Mouse (Mus musculus) frontal cortex, postnatal 14 days (tissue): ENCODE measurements around the gene Tlr2.

Experiments used
- DNase-seq, 2 experiments: peaks; one replicate each; pipeline ENCODE4 v3.0.0; 2022; ENCODE audit warnings: low spot score in 2 of 2

Gene Tlr2

DNA sequence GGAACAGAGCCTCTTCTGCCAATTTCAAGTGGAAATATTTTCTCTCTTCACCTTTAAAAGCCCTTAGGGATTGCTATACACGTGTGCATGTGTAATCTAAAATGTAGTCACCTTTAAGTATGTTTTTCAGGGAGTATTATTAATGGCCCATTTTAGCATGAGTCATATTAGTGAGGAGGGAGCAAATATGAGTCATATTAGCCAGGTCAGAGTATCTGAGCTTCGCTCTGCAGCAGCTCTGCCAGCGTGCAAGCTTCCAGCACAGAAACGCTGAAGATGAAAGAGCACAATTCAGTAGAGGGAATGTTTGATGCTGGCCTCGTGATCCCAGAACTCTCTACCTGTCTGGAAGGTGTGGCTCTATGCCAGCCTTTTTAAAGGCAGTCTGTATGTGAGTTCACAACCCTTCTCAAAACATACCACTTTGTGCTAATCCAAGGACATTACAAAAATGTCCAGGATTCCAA lies 13.4 kb downstream of the Tlr2 start:
- no peak for DNase-seq

DNA sequence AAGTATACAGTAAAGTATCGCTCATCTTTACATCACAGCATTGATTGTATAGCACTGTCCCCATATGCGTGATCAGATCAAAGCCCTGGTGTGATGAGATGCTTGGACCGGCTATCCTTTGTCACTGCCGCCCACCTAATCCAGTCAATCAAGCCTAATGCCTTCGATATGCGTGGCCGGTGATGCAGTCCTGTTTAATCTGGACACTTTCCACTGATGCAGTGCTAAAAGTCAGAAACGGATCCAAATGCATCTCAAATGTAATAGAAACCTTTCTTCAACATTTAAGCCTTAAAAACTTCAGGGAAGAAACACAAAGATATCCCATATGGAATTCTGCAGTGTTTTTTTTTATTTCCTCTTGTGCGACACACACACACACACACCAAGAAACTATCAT lies 13.9 kb downstream of the Tlr2 start:
- no peak for DNase-seq

DNA sequence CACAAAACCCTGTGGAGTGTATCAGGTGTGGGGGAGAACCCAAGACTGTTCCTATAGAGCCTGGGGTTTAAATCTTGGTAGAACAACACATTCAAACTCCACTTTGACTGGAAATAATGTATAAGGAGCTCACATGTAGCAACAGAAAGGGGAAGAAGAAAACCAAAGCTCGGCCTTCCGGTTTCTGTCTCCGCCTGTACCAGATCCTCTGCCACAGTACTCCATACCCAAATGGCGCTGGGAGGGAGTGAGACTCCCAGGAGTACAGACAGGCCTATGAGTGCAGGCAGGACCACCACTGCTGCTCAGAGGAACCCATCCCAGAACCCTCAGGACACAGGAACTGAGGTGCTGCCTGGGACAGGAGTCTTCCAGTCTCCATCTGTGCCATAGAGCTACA lies 17.8 kb downstream of the Tlr2 start:
- DNase-seq, result no peak

DNA sequence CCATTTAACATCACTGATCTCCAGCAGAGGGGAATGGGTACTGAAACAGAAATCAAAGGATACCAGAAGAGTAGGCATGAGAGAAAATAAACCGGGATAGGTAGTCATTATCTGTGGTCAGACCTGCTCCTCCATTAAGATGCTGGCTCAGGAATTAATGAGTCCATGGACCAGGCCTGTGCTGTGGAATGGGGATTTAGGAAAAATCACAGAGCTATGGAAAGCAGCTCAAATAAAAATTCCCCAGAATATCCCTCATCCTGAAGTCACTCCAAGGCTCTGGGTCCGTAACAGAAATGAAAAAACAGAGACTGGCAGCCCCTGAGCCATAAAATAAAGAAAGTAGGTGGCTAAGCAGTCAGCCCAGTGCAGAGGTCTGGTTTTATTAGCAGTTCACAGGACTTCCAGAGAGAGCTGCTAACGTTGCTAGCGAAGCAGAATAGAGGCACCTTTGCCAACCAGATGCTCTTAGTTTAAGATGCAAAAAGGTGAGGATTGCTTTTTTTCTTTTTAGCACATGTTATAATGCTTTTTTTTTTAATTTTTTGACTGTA lies 25.1 kb downstream of the Tlr2 start:
- no peak for DNase-seq

DNA sequence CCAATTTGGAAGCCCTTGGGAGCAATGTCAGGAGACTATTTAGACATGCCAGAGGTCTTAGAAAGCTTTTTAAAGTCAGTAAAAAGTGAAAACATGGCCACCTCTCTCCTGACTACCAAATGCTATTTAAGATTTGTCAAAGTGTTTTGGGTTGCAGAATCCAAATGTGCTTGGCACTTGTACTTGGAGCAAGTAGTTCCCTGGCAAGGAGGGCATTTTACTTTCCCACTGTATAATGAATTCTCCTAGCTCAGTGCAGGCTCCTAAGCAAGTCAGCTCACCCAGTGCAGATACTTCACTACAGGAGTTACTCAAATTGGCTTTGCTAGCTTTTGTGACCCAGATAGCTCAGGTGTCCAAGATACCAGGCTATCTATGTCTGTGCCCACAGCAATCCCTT lies 28.7 kb downstream of the Tlr2 start:
- no peak for DNase-seq

DNA sequence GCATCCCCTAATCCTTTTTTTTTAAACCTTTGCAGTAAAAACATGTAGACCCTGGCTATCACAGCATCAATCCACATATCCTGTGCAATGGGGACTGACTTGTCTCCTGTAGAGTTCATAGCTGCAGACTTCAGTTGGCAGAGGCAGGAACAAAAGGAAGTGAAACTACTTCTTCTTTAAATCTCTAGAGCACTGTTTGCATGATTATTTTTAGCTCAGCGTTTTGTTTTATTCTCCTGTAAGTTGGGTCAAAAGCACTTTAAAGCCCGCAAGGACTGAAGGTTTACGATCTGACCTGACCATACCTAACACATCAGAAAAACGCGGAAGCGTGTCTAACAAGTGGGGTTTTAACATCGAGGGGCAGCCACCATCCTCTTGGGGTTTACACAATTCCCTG lies 29.6 kb downstream of the Tlr2 start:
- no peak for DNase-seq

DNA sequence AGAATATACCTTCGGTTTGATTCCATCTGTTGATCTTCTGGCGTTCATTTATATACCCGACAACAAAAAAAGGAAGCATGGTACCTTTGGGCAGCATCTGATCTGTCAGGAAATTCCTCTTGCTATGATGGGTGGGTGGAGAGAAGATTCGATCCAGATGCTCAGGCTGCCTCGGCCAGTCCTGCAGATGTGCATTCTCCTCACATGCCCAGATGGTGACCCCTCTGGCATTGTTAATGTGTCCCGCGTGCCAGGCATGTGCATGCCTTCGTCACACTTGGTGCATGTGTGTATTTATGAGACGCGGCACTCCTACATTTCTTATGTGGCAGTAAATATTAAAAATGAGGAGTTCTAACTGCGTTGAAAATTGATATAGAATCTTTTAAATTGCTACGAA lies 33.1 kb downstream of the Tlr2 start:
- no peak for DNase-seq

DNA sequence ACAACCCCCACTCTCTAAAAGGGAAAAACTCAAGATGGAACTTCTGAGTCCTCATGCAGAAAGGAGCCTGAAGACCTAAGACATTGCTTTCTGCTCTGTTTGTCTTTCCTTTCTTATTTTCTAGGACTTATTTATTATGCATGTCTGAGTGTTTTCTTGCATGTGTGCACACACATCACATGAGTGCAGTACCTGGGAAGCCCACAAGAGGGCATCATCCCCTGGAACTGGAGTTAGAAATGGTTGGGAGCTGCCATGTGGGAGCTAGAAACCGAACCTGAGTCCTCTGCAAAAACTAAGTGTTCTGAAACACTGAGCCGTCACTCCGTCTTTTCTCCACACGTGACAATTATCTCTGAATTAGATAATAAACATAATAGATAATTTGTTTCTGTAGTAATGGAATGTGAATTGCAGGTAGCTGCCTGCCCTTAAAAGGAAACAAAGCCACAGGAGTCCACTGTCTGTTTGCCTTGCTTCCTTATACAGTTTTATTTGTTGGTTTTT lies 39.9 kb downstream of the Tlr2 start:
- no peak for DNase-seq

DNA sequence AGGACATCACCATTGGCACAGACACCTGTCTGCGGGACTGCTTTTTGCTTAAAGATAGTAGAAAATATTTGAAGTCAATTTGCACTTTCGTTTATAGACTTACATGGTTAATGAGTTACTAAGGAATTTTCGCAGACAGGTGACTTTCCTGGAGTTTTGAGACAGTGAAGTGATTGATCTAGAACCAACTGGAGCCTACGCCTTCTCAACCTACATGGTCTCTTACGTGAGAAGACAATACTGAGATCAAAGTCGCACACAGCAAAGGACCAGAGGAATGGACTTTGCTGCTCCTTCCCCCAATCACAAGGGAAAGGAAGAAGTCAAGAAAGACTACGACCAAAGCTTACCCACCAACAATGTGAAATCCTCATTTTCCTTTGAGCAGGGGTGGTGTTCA lies 42.1 kb downstream of the Tlr2 start:
- DNase-seq, result no peak

DNA sequence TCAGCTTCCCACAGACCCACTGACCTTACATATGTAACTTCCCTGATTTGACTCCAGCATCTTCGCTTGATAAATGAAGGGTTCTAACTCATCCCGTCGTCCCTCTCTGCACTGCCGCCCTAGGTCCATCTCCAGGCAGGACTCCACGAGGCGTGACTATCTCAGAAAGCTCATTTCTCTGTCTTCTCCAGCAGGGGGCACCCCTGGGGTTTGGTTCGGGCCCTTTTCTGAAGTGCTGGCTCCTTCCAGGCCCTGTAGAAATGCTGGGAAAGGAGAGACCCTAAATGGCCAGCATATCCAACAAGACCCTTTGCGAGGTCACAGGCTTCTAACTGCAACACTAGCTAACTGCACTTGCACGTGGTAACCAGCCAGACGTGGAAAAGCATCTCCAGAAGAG lies 43.7 kb downstream of the Tlr2 start:
- DNase-seq, result peak; percentile 14 to 45

DNA sequence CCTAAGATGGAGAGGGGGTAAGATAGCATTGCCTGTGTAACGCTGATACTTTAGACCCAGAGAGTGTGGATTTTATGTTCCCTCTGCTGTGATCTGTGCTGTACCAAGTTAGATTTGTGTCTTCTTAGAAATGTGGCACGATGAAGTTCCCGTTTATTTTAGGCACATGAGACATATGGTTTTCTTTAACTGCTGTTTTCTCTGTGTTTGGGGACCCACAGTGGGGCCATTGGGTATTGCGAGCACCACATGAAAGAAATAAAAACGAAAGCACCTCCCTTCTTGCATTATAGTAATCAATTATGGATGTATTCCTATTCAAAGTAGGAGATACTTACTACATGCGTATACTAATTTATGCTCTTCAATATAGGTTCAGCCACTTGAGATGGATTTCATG lies 44.5 kb downstream of the Tlr2 start:
- no peak for DNase-seq

DNA sequence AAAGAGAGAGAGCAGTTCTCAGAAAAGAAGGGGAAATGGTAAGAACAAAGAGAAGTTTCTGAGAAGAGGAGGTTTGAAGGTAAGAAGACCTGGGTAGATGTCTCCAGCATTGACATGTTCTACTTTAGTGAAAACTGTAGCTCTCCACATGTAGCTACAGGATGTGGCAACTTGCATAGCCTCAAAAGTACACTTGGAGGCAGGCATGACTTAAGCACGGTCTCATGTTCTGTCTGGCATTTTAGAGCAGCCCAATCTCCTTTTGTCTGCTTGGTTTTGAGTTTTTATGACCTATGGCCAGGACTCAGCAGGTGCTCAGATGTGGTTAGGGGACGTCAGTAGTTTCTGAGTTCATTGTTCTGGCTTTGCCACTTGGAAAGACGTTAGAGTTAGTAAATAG lies 50.1 kb downstream of the Tlr2 start:
- no peak for DNase-seq

DNA sequence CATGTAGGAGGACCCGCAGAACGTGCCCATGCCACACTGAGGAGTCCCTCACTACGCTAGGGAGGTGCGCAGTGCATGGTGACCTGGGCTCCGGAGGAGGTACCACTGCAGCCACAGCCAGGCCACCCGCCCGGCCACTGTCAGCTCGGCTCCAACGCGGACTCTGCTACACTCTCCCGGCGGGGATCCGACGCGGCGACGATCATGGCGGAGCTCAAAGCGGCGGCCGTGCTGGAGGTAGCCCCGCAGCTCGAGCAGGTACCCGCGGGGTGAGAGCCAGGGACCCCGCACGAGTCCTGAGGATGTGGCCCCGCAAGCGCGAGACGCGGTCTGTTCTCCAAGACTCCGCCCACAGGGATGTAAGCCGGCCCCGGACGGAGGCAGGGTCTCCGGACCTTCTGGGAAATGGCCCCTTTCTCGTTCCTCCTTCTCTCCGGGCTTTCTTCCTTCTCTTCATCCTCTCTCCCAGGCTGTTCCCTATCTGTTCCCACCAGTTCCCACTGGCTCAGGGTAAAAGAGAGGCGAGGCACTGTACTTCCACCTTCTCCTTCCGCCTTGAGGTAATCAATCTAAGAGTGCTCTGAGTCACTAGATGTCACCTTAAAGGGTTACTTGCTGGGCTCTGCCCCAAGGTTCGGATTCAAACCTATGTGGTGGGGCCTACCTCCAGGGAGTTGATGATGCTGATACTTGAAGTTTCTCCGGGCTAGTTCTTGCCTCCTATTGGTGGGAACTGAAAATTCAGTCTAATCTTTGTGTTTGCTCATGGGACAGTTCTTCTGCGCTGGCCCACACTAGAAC lies 51.7 kb downstream of the Tlr2 start:
- DNase-seq, result no peak

DNA sequence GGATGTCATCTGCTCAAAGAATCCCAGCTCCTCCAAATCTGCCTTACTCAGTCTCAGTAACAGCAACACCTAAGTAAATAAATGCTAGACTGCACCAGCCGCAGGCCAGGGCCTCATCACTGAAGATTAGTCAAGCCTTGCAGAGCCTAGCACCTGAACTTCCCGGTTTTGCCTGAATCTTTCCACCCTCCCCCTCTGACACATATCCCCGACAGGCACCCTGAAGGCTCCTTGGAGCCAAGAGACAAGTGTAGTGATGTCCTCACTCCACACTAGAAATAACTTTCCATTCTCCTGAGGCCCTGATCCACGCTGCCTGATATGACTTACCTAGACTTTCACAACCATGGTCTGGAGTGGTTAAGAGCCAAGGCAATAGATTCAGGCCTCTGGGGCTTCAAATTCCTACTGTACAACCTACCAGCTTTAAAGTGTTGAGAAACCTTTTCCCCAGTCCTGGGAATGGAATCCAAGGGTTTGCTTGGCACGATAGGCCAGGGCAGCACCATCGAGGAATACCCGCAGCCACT lies 53.7 kb downstream of the Tlr2 start:
- DNase-seq, result no peak

DNA sequence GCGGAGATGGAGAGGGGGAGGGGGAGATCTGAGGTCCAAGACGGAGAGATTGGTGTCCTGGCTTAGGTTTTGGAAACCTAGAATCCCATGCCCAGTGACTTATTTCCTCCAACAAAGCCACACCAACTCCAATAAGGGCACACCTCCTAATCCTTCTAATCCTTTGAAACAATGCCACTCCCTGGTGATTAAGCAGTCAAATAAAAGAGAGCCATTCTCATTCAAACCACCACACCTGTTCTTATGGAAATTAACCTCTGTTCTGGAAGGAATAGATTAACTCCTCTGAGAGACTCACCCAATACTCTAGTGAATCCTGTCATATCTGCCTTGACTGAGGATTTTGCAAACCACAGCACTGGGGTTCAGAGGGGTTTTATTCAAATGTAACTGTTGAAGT lies 54.5 kb downstream of the Tlr2 start:
- DNase-seq, result no peak
